Mouse (Mus musculus): ENCODE results near the gene Rag2.

DNA sequence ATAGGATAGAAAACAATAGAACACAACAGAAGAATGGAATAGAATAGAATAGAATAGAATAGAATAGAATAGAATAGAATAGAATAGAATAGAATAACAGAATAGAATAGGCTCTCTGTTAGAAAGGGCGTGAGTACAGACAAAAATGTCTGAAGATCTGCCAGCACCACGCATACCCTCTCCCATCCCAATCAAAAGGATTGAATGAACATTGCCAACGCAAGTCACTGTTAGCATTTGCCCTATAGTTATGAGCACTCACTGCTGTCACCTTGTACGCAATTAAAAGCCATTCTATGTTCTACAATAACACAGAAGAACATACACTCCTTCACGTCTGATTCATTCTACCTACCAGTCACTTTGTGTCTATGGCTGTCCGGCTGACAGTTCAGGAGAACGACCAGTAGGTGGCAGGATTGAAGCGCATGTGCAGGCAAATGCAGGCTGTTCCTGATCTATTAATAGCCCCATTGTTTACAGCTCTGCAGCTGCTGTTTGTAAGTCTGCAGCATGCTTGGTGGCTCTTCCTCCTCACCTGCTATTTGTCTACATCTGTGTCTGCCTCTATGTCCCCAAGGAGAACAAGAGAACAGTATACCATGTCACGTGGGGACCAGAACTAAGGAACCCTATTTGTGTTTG lies 40.7 kb downstream of the Rag2 start:
- TF ChIP-seq POLR2A (IDR thresholded peaks at IDR 0.05; ENCODE audit: borderline replicate concordance, control insufficient read depth, low read depth, low read length) (no peak), CTCF (IDR thresholded peaks at IDR 0.05; ENCODE audit: control insufficient read depth, insufficient read depth, low read length) (peak; percentile 86)
